Mouse (Mus musculus) hematopoietic stem cell, adult 5-6 weeks (primary cell): Measurements from ENCODE around the gene Doc2g. TPM values are rescaled to one million over a fixed set of nuclear protein-coding genes. Genes with fewer than 3 reads are reported as not detected.
"Not testable (repeated sequence)": the region's sequence is repeated elsewhere in the genome, so short reads cannot be mapped to it uniquely, and the experiment has no call there.

ENCODE experiments used
- ATAC-seq, 2 experiments: fragments of 125-278 bp in 1 of 2; replicated peaks in 1 of 2; 2 replicates each; pipeline ENCODE4 v1.8.0; 2016 to 2017; ENCODE audit warnings: inconsistent platforms in 2 of 2, mild to moderate bottlenecking in 2 of 2, moderate number of reproducible peaks in 2 of 2, low read depth in 1 of 2, moderate TSS enrichment in 1 of 2; ENCODE audit not compliant: low FRiP score in 2 of 2, poor library complexity in 2 of 2, severe bottlenecking in 2 of 2, insufficient read depth in 1 of 2, low TSS enrichment in 1 of 2
- total RNA-seq: library from RNA; stranded (forward); fragments of 172-1452, 232-1000 nt; gene quantifications from 2 replicates; pipeline ENCODE4 v1.2.3, GENCODE M21; 2017

The Doc2g gene
- 1.5 and 1.9 TPM in 2 replicates for total RNA-seq

GRCm38 (mm10) chr19:4003112-4003511 is at the start of gene Doc2g:
Doc2g (plus strand) TSS chr19:4003313.
- no peak for ATAC-seq

DNA sequence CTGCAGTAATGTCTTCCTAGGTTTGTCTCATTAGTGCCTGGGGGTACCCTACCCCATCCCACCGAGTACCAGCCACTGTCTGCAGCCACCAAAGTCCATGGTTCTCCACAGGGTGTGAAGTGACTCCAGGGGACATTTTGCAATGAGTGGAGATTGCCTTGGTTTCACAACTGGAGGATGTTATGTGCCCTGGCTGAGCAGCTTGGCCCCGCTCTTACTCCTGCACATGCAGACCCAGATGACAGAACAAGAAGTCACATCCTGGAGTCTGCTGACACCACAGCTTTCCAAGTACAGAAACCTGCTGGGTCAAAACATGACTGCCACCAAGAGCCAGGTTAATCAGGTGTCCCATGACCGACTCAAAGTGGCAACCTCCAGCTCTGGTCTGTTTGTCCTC is 48.1 kb upstream of the Doc2g start:
- no peak for ATAC-seq

- ATAC-seq: no peak
Measured at GRCm38 (mm10) chr19:3955804-3956203, 47.3 kb upstream of the Doc2g start.

GRCm38 (mm10) chr19:3957296-3958036 is 45.6 kb upstream of the Doc2g start:
- ATAC-seq: not testable (repeated sequence)

DNA sequence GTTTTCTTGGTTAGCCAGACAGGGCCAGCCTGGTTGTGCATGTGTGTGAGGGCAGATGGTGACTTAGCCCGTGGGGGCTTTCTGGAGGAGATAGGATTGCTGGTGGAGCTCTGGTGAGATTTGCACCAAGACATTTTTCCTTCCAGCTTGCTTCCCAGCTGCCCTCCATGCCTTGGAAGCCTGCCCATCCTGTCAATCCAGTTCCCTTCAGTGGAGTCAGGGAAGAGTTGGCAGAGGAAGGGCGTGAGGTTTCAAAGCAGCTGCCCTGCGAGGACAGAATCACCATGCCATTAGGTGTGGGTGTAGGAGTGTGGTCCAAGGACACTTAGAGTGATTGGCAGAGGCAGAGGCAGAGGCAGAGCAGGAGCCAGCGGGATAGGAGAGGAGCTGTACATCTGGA is 44.6 kb upstream of the Doc2g start, which contains the start of gene Aldh3b3:
Gene Aldh3b3, plus strand, starts transcription at position 176 of the 400 bp plus-strand sequence.
- no peak for ATAC-seq

DNA sequence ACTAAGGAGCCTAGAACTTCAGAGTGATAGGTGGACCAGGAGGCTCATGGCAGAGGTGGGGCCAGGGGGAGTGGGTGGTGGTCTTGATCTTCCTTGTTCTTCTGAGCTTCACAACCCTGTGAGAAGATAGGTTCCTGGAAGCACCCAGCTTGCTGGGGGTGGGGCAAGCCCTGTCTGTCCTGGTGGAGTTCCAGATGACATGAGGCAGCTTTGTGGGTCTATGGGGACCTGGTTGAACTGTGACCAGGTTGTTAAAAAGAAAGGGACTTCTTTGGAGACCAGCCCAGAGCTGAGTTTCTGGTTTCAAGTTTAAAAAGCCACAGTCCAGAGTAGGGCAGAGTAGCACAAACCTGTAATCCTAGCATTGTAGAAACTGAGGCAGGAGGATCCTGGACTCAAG is 44.1 kb upstream of the Doc2g start:
- ATAC-seq: no peak

DNA sequence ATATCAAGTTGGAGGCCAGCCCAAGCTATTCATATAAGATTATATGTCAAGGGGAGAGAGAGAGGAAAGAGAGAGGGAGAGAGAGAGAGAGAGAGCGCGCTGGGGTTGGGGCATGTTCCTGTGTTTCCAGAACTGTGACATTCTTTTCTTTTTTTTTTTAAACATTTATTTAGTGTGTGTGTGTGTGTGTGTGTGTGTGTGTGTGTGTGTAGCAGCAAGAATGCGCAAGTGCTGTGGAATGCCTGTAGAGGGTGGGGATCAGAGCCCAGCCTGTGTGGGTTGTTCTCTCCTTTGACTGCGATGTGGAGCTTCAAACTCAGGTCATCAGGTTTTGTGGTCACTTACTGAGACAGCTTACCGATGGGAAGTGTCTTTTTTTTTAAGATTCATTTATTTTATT is 42.9 kb upstream of the Doc2g start:
- ATAC-seq: no peak

DNA sequence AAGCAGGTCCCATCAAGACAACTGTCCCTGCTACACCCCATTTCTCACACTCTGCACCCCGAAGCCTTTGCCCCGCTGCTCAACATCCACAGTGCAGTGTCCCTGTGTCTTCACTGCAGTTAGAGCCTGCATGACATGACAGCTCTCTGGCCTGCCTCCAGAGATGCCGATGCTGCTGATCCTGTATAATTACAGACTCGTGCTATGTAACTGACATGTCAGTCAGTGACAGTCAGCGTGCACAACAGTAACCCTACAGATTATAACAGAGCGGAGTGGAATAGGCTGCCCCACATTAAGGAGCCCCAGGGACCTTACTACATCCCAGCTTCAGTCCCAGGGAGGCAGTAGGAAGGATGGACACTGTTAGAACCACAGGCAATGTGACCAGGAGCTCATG is 41.3 kb upstream of the Doc2g start:
- ATAC-seq: not testable (repeated sequence)

DNA sequence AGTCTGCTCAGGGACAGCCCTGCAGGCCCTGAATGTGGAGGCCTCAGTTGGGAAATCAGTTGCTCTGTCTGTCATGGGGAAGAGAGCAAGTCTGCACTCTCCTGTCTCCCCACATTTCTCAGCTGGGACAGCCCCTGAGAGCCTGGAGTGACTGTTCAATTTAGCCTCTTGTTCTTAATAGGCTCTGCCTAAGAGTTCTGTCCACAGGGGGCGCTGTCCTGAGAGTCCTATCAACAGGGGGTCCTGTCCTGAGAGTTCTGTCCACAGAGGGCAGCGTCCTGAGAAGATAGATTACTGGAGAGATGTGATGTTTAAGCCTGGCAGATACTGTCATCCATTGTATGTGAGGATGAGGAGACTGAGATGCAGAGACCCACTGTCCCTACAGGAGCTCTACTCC is 40.6 kb upstream of the Doc2g start:
- ATAC-seq: no peak

GRCm38 (mm10) chr19:3964030-3964429 is 39.1 kb upstream of the Doc2g start:
- no peak; a peak in 1 of 4 replicates for ATAC-seq

GRCm38 (mm10) chr19:3966330-3967075 is 36.6 kb upstream of the Doc2g start:
- no peak for ATAC-seq

DNA sequence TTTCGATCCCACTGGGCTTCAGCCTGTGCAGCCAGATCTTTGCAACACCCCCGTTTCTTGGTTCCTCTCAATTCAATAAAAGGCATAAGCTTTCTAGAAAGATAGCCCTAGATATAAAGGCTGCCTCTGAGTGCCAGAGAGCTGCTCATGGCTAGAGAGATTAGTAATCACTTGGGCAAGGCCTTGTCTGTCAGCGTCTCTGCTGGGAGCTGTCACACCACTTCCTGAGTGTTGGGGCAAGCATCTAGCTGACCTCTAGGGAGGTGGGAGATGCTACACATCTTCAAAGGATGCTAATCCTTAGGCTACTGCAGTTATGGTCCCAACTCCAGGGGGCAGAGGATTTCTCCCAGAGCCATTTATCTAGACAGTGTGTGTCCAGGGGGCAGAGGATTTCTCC is 35.9 kb upstream of the Doc2g start:
- ATAC-seq: no peak; a peak in 1 of 4 replicates

- ATAC-seq: no peak
Measured at GRCm38 (mm10) chr19:3972229-3972628, 30.9 kb upstream of the Doc2g start, which contains the start of gene Aldh3b2. Aldh3b2 (plus strand) TSS chr19:3972328.

- ATAC-seq: not testable (repeated sequence)
Measured at GRCm38 (mm10) chr19:3974608-3975007, 28.5 kb upstream of the Doc2g start.

DNA sequence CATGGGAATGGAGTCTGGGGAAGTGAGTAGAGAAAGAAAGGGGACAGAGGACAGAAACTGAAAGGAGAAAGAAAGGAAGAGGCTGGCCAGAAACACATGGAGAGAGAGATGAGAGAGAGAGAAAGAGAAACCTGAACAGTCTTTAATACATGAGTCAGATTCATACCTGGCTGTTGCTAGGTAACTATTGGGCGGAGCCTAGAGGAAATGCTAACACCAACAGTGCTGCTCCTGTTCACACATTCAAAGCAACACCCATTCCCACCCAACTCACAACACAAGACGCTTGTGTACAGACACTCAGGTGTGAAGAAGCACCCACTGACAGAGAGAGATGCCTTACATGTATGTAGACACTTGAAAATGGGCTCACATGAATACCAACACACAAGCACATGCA is 27.2 kb upstream of the Doc2g start:
- ATAC-seq: no peak

DNA sequence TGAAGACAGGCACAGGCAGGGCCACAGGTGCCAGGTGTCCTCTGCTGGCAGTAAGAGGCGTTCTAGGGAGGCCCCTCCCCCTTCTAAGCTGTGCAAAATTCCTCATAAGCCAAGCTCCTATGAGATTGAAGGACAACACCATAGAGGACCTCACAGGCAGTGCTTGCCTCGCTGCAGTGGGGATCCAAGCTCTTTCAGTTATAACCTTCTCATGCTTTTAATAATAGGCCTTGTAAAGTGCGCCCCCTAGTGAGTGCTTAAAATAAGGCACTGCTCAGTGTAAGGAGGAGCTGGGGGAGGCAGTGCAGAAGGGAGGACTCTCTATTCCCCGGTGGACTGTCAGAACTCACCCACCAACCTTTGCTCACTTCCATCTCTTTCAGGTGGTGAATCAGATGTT is 22.8 kb upstream of the Doc2g start:
- peak; percentile 52 to 82 for ATAC-seq

GRCm38 (mm10) chr19:3980917-3981316 is 22.2 kb upstream of the Doc2g start:
- ATAC-seq: no peak

- ATAC-seq: no peak
Measured at GRCm38 (mm10) chr19:3983527-3984200, 19.4 kb upstream of the Doc2g start.
